Mouse (Mus musculus) heart, adult 18-20 months (tissue): ENCODE results near the gene Sh2d7. TPM values are rescaled to one million over a fixed set of nuclear protein-coding genes. Genes with fewer than 3 reads are reported as not detected.

Experiments used
- DNase-seq, 2 experiments: peaks; one replicate each; pipeline ENCODE4 v3.0.0; 2021 to 2022; ENCODE audit warnings: mixed read lengths in 1 of 2
- long read RNA-seq, 2 experiments: library from polyadenylated mRNA; stranded (forward); transcript quantifications; one replicate each; pipeline ENCODE4 v2.0.0; 2021
- total RNA-seq, 2 experiments: library from RNA; stranded (reverse); gene quantifications; 2 replicates each; pipeline ENCODE4 v1.2.3; 2021

Sh2d7 gene
- total RNA-seq, result under 1 TPM in 1 of 2 experiments, not detected in 1; 0.15 TPM
- long read RNA-seq, experiment 1, result 0 reads
- long read RNA-seq, experiment 2, result 0 reads

GRCm38 (mm10) chr9:54538684-54539083 is at the start of gene Sh2d7:
TSS of gene Sh2d7 (plus strand) at chr9:54538984.
- no peak for DNase-seq

GRCm38 (mm10) chr9:54489599-54489998 is 49.2 kb upstream of the Sh2d7 start:
- DNase-seq, result no peak

- DNase-seq, result no peak
Observed at GRCm38 (mm10) chr9:54490431-54490830, 48.4 kb upstream of the Sh2d7 start.

- no peak for DNase-seq
Observed at GRCm38 (mm10) chr9:54499291-54499690, 39.5 kb upstream of the Sh2d7 start.

- DNase-seq, result no peak
Observed at GRCm38 (mm10) chr9:54499791-54500190, 39.0 kb upstream of the Sh2d7 start.

- DNase-seq, result peak in 1 of 2 experiments; percentile 40
Observed at GRCm38 (mm10) chr9:54500832-54501452, 37.8 kb upstream of the Sh2d7 start.

DNA sequence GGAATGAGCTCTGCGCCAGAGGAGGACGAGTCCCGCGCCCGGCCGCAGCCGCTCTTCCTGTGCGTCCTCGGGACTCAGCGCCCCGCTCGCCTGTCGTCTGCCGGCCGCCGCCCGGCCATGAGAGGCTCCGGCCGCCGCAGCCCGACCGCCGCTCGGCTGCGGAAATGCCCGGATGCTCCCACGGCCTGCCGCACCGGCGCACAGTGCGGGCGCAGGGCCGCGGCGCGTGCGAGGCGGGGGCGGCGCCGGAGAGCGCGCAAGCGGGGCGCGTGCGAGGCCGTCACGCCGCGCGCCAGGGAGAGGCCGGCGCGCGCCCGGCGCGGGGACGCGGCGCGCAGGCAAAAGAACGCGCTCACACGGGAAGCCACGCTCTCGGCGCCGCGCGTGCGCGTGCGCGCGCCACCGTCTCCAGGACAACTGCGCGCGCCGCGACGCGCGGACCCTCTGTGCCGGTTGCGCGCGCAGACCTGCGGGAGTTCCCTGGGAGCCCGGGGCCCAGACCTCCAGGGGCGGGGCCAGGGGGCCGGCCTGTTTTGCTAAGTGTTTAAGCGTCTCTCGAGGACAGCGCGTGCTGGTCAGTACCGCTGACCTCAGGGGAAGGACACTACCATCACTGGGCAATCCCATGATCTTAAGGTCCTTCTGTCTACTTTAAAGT is 37.2 kb upstream of the Sh2d7 start, which contains the start of gene Dmxl2:
Dmxl2 (minus strand) TSS at position 174 of the 658 bp plus-strand sequence.
- DNase-seq, result peak; percentile 92 to 95

DNA sequence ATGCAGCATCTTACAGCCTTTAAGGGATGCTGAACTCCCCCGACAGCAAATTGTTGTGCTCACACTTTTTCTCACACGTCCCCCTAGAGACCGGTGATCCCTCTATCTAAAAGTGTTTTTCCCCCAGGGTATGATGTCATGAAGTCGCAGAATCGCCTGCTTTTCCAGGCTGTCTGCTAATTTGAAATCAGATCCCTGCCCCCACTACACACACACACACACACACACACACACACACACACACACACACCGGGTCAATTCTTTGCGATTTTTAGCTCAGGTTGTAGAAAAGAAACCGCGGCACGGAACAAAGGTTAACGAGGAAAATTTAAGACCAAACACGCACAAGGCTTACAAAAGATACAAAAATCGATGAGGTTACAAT is 36.7 kb upstream of the Sh2d7 start:
- no peak for DNase-seq

DNA sequence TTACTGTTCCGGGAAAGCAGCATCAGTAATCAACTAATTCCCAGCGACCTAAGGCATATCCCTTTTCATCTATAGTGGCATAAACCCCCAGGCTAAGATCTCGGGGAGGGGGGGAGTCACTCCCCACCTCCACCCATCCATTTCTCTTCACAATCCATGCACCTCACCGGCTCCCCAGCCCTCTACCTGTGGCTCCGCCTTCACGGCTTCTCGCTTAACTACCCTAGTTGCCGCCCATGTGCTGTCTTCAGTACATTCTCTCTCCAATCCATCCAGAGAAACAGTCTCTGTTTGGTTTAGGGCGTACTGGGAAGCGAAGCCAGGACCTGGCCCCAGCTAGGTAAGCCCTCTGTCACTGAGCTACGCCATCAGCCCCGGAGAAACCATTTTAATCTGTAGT is 35.9 kb upstream of the Sh2d7 start:
- no peak for DNase-seq

GRCm38 (mm10) chr9:54515991-54516390 is 22.8 kb upstream of the Sh2d7 start:
- no peak for DNase-seq

- DNase-seq, result no peak
Observed at GRCm38 (mm10) chr9:54518921-54519320, 19.9 kb upstream of the Sh2d7 start.

- DNase-seq, result no peak
Observed at GRCm38 (mm10) chr9:54520286-54520685, 18.5 kb upstream of the Sh2d7 start.

DNA sequence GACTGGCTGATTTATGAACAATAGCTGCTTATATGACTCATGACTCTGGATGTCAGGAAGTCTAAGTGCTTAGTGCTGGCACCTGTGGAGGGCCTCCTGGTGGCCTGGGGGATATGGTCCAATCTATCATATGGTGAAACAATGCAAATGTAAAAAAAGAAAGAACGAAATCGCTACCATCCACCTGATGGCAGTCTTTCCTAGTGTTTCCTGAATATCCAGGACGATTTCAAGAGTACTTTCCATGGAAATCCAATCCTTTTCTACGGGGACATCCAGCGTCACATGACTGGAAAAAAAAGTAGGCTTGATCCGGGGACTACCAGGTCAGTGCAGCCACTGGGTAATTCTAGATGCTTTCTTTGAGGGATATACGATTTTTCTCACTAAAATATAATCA is 11.1 kb upstream of the Sh2d7 start:
- no peak for DNase-seq

GRCm38 (mm10) chr9:54529950-54530349 is 8.8 kb upstream of the Sh2d7 start:
- DNase-seq, result no peak

- DNase-seq, result no peak
Observed at GRCm38 (mm10) chr9:54530836-54531235, 7.9 kb upstream of the Sh2d7 start.

DNA sequence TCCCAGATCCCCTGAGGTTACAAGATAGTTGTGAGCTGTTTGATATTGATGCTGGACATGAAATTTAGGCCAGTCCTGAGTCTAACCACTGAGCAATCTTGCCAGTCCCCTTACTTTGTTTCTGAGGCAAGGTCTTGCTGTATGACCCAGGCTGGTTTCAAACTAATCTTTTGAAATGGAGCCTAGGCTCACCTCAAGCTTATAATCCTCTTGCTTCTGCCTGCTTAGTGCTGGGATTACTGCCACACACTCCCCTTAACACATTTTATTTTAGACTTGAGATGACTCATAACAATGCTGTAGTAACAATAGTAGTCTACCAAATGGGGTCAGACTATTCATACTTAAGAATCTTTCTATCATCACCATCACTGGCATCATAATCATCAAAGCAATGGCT is 7.4 kb upstream of the Sh2d7 start:
- no peak for DNase-seq

GRCm38 (mm10) chr9:54532926-54533325 is 5.9 kb upstream of the Sh2d7 start:
- DNase-seq, result no peak

DNA sequence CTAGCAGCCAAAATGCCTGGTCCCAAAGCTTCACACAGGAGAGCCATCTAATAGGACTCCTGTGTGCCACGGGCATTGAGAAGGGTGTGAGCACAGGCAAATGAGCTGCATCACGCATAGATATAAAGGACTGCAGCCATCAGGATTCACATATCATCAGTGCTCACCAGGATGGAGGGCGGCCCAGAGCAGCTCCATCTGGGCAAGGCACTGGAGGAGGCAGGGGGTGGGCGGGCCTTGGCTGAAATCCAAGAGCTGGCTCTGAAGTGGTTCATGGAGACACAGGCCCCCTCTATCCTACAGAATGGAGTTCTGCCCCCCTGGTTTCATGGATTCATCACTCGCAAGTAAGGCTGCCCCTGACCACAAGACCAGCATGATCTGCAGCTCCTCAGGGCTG is 4.8 kb upstream of the Sh2d7 start:
- DNase-seq, result no peak

- DNase-seq, result no peak
Observed at GRCm38 (mm10) chr9:54536236-54536635, 2.5 kb upstream of the Sh2d7 start.

DNA sequence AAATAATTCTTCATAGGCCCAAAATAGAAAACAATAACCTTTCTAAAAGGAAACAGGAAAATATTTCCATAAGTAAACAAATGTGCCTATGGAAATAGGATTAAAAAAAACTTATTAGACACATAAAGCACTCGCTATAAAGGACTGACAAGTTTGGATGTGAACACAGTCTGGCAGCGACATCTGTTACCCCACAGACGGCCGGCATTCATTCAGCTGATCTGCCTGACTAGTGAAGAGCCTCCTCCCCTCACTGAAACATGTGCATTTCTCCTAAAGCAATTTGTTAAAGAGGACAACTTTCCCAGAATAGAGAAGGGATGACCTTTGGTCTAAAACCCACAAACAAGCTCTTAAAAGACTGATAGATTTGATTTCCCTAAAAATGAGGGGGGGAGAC is 1.8 kb upstream of the Sh2d7 start:
- DNase-seq, result no peak

DNA sequence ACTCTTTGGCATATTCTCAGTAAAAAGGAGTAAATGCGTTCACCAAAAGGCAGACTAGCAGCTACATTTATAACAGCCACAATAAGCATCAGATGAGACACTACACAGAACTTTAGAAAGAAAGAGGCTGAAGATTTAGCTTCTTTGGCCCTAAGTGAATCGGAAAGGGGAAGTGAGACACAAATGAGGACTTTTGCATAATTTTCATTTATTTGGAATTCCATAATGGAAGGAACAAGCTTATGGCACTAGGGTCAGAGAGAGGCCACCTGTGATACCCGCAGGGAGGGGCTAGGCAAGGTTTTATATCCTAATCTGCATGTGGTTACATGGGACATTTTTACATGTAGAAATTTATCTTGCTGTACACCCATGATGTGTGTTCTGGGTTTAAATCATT is 1.3 kb upstream of the Sh2d7 start:
- no peak for DNase-seq

GRCm38 (mm10) chr9:54538244-54538643 is 540 bp upstream of the Sh2d7 start:
- DNase-seq, result no peak

GRCm38 (mm10) chr9:54540801-54541200 is 2.0 kb downstream of the Sh2d7 start:
- DNase-seq, result no peak
